Mouse (Mus musculus) intestine, embryonic 16.5 days (tissue): ENCODE results near the gene Edem2. TPM values are rescaled to one million over a fixed set of nuclear protein-coding genes. Genes with fewer than 3 reads are reported as not detected.
"Not testable (repeated sequence)": the region's sequence is repeated elsewhere in the genome, so short reads cannot be mapped to it uniquely, and the experiment has no call there.

Experiments used
- ATAC-seq: fragments of 200-750 bp; cut with Nextera tagmentation; 2 replicates; pipeline ENCODE4 v1.8.0; 2017; ENCODE audit warnings: moderate TSS enrichment, moderate library complexity
- H3K27ac ChIP-seq: fragments of 300-500 bp; sonication (generic); 2 replicates; pipeline ENCODE4 v1.5.1; 2014; ENCODE audit warnings: mild to moderate bottlenecking, low read length
- H3K27me3 ChIP-seq: fragments of 300-500 bp; sonication (generic); replicated peaks from 2 replicates; pipeline ENCODE4 v1.6.1; 2014; ENCODE audit warnings: low read length, control low read depth, mixed read lengths; ENCODE audit not compliant: control insufficient read depth, insufficient read depth
- H3K36me3 ChIP-seq: fragments of 300-500 bp; sonication (generic); 2 replicates; pipeline ENCODE4 v1.6.1; 2014; ENCODE audit warnings: low read length, control low read depth; ENCODE audit not compliant: control insufficient read depth, insufficient read depth
- H3K4me1 ChIP-seq: fragments of 300-500 bp; sonication (generic); 2 replicates; pipeline ENCODE4 v1.6.1; 2014; ENCODE audit warnings: low read length, control low read depth, mixed read lengths; ENCODE audit not compliant: control insufficient read depth, insufficient read depth
- H3K4me2 ChIP-seq: fragments of 300-500 bp; sonication (generic); 2 replicates; pipeline ENCODE4 v1.6.1; 2014; ENCODE audit warnings: low read depth, low read length, control low read depth
- H3K4me3 ChIP-seq: fragments of 300-500 bp; sonication (generic); 2 replicates; pipeline ENCODE4 v1.5.1; 2014; ENCODE audit warnings: mild to moderate bottlenecking, low read length
- H3K9ac ChIP-seq: fragments of 300-500 bp; sonication (generic); 2 replicates; pipeline ENCODE4 v1.6.1; 2014; ENCODE audit warnings: low read depth, low read length
- H3K9me3 ChIP-seq: fragments of 300-500 bp; sonication (generic); 2 replicates; pipeline ENCODE4 v1.6.1; 2016; ENCODE audit warnings: low read length, control low read depth; ENCODE audit not compliant: control insufficient read depth
- WGBS: fragments of 180-500 bp; shearing (Covaris S2); extraction: QIAGEN DNeasy Blood & Tissue Kit; methylation state at CpG from one replicate; pipeline ENCODE4 v1.1.7; 2014; 5-methylcytosine and 5-hydroxymethylcytosine counted together
- polyA plus RNA-seq: library from polyadenylated mRNA; unstranded; fragments of >200 nt; fragmentation: Nextera tagmentation; extraction: Ambion mirVana; gene quantifications from 2 replicates; pipeline ENCODE4 v1.2.1, GENCODE M21; 2015

Gene Edem2
- polyA plus RNA-seq, 1 experiment from 2014 or later = 85.7 TPM

DNA sequence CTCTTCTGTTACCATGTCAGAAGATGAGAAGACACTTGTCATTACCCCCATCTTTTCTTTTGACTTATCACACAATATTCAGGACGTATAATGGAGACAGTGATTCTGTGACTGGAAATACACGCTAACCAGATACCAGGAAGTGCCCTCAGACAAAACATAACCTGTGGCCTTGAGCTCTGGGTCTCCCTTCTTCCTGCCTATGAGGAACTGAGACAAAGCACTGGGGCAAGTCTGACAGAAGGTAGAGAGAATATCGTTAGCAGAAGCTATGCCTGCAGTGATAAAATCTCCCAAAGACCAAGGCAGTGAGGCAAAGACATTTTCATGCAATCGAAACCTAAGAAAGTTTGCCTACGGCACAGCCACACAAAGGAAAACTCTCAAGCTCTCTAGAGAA lies 8.7 kb downstream of the Edem2 start:
- no peak overlapping the region for H3K27ac ChIP-seq

DNA sequence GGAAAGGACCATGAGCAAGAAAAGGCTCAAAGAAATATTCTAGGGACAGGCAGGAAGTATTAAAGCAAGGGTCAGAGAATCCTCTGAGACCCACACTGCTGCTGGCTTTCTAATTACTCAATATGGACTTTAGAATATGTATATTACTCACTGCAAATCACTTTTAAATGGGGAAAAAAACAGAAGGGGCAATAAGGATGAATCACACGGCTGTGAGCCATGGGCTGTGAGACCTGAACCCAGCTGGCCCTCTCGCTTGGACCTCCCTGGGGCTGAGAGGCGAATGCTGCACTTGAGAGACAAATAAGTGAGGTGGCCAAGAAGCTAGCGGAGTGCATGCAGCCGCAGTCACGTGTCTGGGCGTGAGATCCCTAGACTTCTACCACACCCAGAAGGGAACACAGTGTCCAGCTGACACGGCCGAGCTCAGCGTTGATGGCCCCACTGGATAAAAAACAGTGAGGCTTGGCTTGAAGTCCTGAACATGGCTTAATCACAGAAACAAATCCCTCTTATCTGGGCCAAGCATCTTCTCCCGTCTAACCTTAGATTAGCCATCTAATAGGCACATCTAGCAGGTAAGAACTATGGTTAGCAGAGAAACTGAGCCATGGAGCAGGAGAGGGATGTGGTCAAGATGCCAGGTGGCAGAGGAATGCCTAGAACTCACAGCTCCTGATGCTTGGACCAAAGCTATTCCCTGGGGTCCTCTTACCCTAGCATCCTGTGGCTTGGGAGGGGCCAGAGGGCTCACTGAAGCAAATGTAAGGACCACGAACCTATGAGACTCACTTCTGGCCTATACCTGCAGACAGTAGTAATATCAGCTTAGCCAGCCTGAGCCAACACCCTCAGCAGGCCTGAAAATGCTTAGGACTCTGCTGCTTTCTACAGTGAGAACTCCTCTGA lies 11.9 kb downstream of the Edem2 start:
- WGBS = 82% methylated on average over 12 of the region's 12 CpGs
- peak; percentile 76 for ATAC-seq
- Histone ChIP-seq H3K4me2 (no peak overlapping the region), H3K27me3 (no peaks in the 10 kb centered on the region), H3K9ac (no peak overlapping the region), H3K4me3 (no peak overlapping the region), H3K9me3 (no peaks in the 10 kb centered on the region), H3K36me3 (no peaks in the 10 kb centered on the region), H3K27ac (no peak overlapping the region), H3K4me1 (0 out of 2 replicates have a peak, but pooled peaks cover 2% of the 10 kb centered on the region)

More for the DNA sequence above, 8.7 kb downstream of the Edem2 start:
- H3K9me3 ChIP-seq = no peaks in the 10 kb centered on the region
- H3K9ac ChIP-seq = no peak overlapping the region
- no peak overlapping the region for H3K4me3 ChIP-seq
- no peak overlapping the region for H3K4me2 ChIP-seq
- no peaks in the 10 kb centered on the region for H3K27me3 ChIP-seq
- WGBS = 70% methylated on average over 5 of the region's 5 CpGs
- no peak for ATAC-seq
- H3K4me1 ChIP-seq = 0 out of 2 replicates have a peak, but pooled peaks cover 2% of the 10 kb centered on the region
- no peaks in the 10 kb centered on the region for H3K36me3 ChIP-seq

GRCm38 (mm10) chr2:155710557-155710956 lies 18.7 kb downstream of the Edem2 start:
- Histone ChIP-seq H3K36me3 (0 out of 2 replicates have a peak, but pooled peaks cover 3% of the 10 kb centered on the region), H3K4me3 (no peak overlapping the region), H3K9ac (no peak overlapping the region), H3K27ac (no peak overlapping the region), H3K27me3 (no peaks in the 10 kb centered on the region), H3K4me2 (no peak overlapping the region), H3K4me1 (peaks cover 3% of the 10 kb centered on the region; the same call in 1 of the 2 replicates), H3K9me3 (no peaks in the 10 kb centered on the region)
- no peak for ATAC-seq
- WGBS = 81% methylated on average over 11 of the region's 11 CpGs

DNA sequence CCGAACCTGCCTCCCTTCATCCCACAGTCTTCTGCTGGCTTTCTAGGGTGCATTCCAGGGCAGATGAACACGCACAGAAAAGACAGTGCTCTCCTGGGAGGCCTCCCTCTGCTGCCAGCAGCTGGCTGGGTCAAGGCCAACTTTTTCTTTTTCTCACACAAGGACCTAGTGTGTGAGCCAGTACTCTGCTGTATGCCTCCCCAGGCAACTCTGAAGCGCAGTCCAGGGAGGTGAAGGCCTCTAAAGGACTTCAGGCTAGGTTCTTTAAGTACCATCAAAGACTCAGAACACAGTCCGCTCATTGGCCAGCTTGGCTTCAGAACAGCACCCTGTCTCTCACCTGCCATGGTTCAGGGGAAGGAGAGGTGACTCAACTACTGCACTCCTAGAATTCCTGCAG lies 22.0 kb downstream of the Edem2 start:
- H3K9ac ChIP-seq = no peak overlapping the region
- H3K4me2 ChIP-seq = no peak overlapping the region
- 75% methylated on average over 4 of the region's 4 CpGs for WGBS
- H3K4me3 ChIP-seq = no peak overlapping the region
- H3K4me1 ChIP-seq = peaks cover 3% of the 10 kb centered on the region; the same call in 1 of the 2 replicates
- no peaks in the 10 kb centered on the region for H3K27me3 ChIP-seq
- no peaks in the 10 kb centered on the region for H3K9me3 ChIP-seq
- H3K36me3 ChIP-seq = 0 out of 2 replicates have a peak, but pooled peaks cover 3% of the 10 kb centered on the region
- H3K27ac ChIP-seq = no peak overlapping the region
- no peak for ATAC-seq

- Histone ChIP-seq H3K4me2 (no peak overlapping the region), H3K9me3 (no peaks in the 10 kb centered on the region), H3K27me3 (no peaks in the 10 kb centered on the region), H3K4me1 (peaks cover 3% of the 10 kb centered on the region; the same call in 1 of the 2 replicates), H3K4me3 (no peak overlapping the region), H3K9ac (no peak overlapping the region), H3K36me3 (0 out of 2 replicates have a peak, but pooled peaks cover under 1% of the 10 kb centered on the region), H3K27ac (no peak overlapping the region)
- WGBS = 63% methylated on average over 4 of the region's 4 CpGs
- ATAC-seq = no peak
Measured at GRCm38 (mm10) chr2:155703630-155704029, 25.6 kb downstream of the Edem2 start.

GRCm38 (mm10) chr2:155701399-155701919 lies 27.8 kb downstream of the Edem2 start:
- no peak overlapping the region for H3K27ac ChIP-seq
- ATAC-seq = no peak
- no peaks in the 10 kb centered on the region for H3K27me3 ChIP-seq
- H3K9me3 ChIP-seq = no peaks in the 10 kb centered on the region
- H3K4me1 ChIP-seq = no peaks in the 10 kb centered on the region
- H3K4me2 ChIP-seq = no peak overlapping the region
- H3K36me3 ChIP-seq = no peaks in the 10 kb centered on the region
- H3K4me3 ChIP-seq = no peak overlapping the region
- WGBS = 82% methylated on average over 19 of the region's 19 CpGs
- no peak overlapping the region for H3K9ac ChIP-seq

- WGBS = 90% methylated on average over 6 of the region's 6 CpGs
- ATAC-seq, H3K4me1 ChIP-seq, H3K4me3 ChIP-seq, H3K9ac ChIP-seq, H3K27ac ChIP-seq, H3K27me3 ChIP-seq, H3K36me3 ChIP-seq, H3K9me3 ChIP-seq, H3K4me2 ChIP-seq: not testable (repeated sequence)
Measured at GRCm38 (mm10) chr2:155698443-155698842, 30.8 kb downstream of the Edem2 start.

DNA sequence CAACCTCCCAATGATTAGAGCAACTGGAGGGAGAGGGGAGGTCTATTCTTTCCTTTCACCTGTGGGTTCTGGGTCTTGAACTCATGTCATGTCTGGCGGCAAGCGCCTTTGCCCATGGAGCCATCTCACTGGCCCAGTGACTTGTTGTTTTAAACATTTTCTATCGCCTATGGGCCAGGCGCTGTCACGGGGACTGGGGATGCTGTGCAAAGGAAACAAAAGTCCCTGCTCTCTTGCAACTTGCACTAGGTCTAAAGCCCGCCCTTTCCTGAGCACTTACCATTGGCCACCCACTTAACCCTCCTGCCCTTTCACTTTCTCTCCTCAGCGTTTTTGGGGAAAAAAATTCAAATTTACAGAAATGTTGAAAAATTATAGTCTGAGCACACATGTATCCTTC lies 32.4 kb downstream of the Edem2 start:
- H3K4me3 ChIP-seq = no peak overlapping the region
- H3K27me3 ChIP-seq = no peaks in the 10 kb centered on the region
- no peak overlapping the region for H3K27ac ChIP-seq
- no peak overlapping the region for H3K9ac ChIP-seq
- 68% methylated on average over 7 of the region's 7 CpGs for WGBS
- no peaks in the 10 kb centered on the region for H3K36me3 ChIP-seq
- no peaks in the 10 kb centered on the region for H3K4me1 ChIP-seq
- no peak overlapping the region for H3K4me2 ChIP-seq
- no peaks in the 10 kb centered on the region for H3K9me3 ChIP-seq
- no peak for ATAC-seq

- no peak for ATAC-seq
- Histone ChIP-seq H3K27me3 (no peaks in the 10 kb centered on the region), H3K36me3 (no peaks in the 10 kb centered on the region), H3K9me3 (no peaks in the 10 kb centered on the region), H3K9ac (no peak overlapping the region), H3K27ac (no peak overlapping the region), H3K4me1 (peaks cover 3% of the 10 kb centered on the region; the same call in 1 of the 2 replicates), H3K4me2 (no peak overlapping the region), H3K4me3 (no peak overlapping the region)
- 18% methylated on average over 7 of the region's 7 CpGs for WGBS
Measured at GRCm38 (mm10) chr2:155696091-155696558, 33.1 kb downstream of the Edem2 start.
